Mouse (Mus musculus) embryonic facial prominence, embryonic 14.5 days (tissue): ENCODE measurements around the gene Lnx2. TPM values are rescaled to one million over a fixed set of nuclear protein-coding genes. Genes with fewer than 3 reads are reported as not detected.

ENCODE experiments used
- ATAC-seq: fragments of 200-750 bp; cut with Nextera tagmentation; 2 replicates; pipeline ENCODE4 v1.8.0; 2017; ENCODE audit warnings: low read depth, moderate number of reproducible peaks, moderate TSS enrichment
- DNase-seq: peaks from one replicate; pipeline ENCODE4 v3.0.0-alpha.2; 2015; ENCODE audit warnings: low spot score
- H3K27ac ChIP-seq: fragments of 300-500 bp; sonication (generic); replicated peaks from 2 replicates; pipeline ENCODE4 v1.5.1; 2014; ENCODE audit warnings: low read depth, mild to moderate bottlenecking, low read length, moderate library complexity
- H3K27me3 ChIP-seq: fragments of 300-500 bp; sonication (generic); replicated peaks from 2 replicates; pipeline ENCODE4 v1.6.1; 2014; ENCODE audit warnings: low read length; ENCODE audit not compliant: control insufficient read depth, insufficient read depth
- H3K36me3 ChIP-seq: fragments of 300-500 bp; sonication (generic); 2 replicates; pipeline ENCODE4 v1.6.1; 2014; ENCODE audit warnings: low read length, mixed read lengths; ENCODE audit not compliant: control insufficient read depth, insufficient read depth
- H3K4me1 ChIP-seq: fragments of 300-500 bp; sonication (generic); 2 replicates; pipeline ENCODE4 v1.6.1; 2014; ENCODE audit warnings: antibody characterized with exemption, low read length; ENCODE audit not compliant: control insufficient read depth, insufficient read depth
- H3K4me2 ChIP-seq: fragments of 300-500 bp; sonication (generic); 2 replicates; pipeline ENCODE4 v1.6.1; 2014; ENCODE audit warnings: low read depth, mild to moderate bottlenecking, low read length, moderate library complexity, mixed read lengths
- H3K4me3 ChIP-seq: fragments of 300-500 bp; sonication (generic); 2 replicates; pipeline ENCODE4 v1.5.1; 2014; ENCODE audit warnings: low read depth, mild to moderate bottlenecking, low read length
- H3K9ac ChIP-seq: fragments of 300-500 bp; sonication (generic); 2 replicates; pipeline ENCODE4 v1.6.1; 2014; ENCODE audit warnings: low read depth, mild to moderate bottlenecking, low read length, moderate library complexity, mixed read lengths
- H3K9me3 ChIP-seq: fragments of 300-500 bp; sonication (generic); 2 replicates; pipeline ENCODE4 v1.6.1; 2016; ENCODE audit warnings: low read length; ENCODE audit not compliant: control insufficient read depth
- WGBS: fragments of 180-500 bp; shearing (Covaris S2); extraction: QIAGEN DNeasy Blood & Tissue Kit; methylation state at CpG from one replicate; pipeline ENCODE4 v1.1.7; 2014; 5-methylcytosine and 5-hydroxymethylcytosine counted together
- polyA plus RNA-seq: library from polyadenylated mRNA; unstranded; fragments of >200 nt; fragmentation: Nextera tagmentation; extraction: Ambion mirVana; gene quantifications from 2 replicates; pipeline ENCODE4 v1.2.1, GENCODE M21; 2014

Gene Lnx2
- polyA plus RNA-seq, 1 experiment from 2014 or later: 13.9 TPM

DNA sequence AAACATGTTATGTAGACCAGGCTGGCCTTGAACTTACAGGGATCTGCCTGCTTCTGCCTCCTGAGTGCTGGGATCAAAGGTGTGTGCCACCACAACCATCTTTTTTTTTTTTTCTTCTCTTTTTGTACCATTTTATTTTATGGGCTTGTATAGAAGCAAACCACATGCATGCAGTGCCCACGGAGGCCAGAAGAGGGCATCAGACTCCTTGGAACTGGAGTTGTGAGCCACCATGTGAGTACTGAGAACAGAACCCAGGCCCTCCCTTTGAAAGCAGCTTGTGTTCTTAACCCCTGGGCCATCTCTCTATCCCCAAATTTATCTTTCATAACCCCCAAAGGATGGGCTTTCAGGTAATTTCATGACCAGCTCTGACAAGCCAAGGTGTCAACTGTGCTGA, 73.1 kb downstream of the Lnx2 start:
- ATAC-seq (no peak), DNase-seq (no peak)
- 58% methylated on average over 1 of the region's 1 CpGs for WGBS

DNA sequence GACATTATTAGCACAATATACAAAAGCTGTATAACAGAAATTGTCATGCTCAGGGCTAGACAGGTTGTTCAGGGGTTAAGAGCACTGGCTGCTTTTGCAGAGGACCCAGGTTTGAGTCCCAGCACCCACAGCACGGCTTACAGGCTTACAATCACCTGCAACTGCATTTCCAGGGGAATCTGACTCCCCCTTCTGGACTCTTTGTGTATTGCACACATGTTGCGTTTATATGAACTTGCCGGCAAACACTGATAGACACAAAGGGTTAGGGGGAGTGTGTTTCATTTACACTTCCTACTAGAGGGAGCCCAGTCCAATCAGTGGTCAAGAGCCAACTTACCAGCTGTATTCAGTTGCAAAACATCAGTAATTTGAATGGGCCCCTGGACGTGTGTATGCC, 75.1 kb downstream of the Lnx2 start:
- Histone ChIP-seq H3K4me1 (no peaks in the 10 kb centered on the region), H3K27ac (no peak overlapping the region), H3K4me3 (no peak overlapping the region), H3K4me2 (no peak overlapping the region), H3K36me3 (no peaks in the 10 kb centered on the region), H3K9ac (no peak overlapping the region), H3K9me3 (peaks cover 3% of the 10 kb centered on the region; the same call in 1 of the 2 replicates), H3K27me3 (no peaks in the 10 kb centered on the region)
- ATAC-seq: no peak
- WGBS: 85% methylated on average over 4 of the region's 4 CpGs
- DNase-seq: no peak

More for the DNA sequence above, 73.1 kb downstream of the Lnx2 start:
- H3K27me3 ChIP-seq: no peaks in the 10 kb centered on the region
- H3K4me2 ChIP-seq: no peak overlapping the region
- H3K9me3 ChIP-seq: peaks cover 3% of the 10 kb centered on the region; the same call in 1 of the 2 replicates
- H3K9ac ChIP-seq: no peak overlapping the region
- H3K36me3 ChIP-seq: no peaks in the 10 kb centered on the region
- H3K4me3 ChIP-seq: no peak overlapping the region
- H3K27ac ChIP-seq: no peak overlapping the region
- H3K4me1 ChIP-seq: no peaks in the 10 kb centered on the region

- WGBS: 92% methylated on average over 12 of the region's 12 CpGs
Measured at GRCm38 (mm10) chr5:146998802-146999201, 77.6 kb downstream of the Lnx2 start.

GRCm38 (mm10) chr5:146996812-146997211, 79.6 kb downstream of the Lnx2 start:
- Histone ChIP-seq H3K27me3 (no peaks in the 10 kb centered on the region), H3K4me1 (no peaks in the 10 kb centered on the region), H3K36me3 (no peaks in the 10 kb centered on the region), H3K4me3 (no peak overlapping the region), H3K4me2 (no peak overlapping the region), H3K9me3 (no peaks in the 10 kb centered on the region), H3K9ac (no peak overlapping the region), H3K27ac (no peak overlapping the region)
- no peak for DNase-seq
- ATAC-seq: no peak
- 83% methylated on average over 7 of the region's 7 CpGs for WGBS

More at GRCm38 (mm10) chr5:146998802-146999201, 77.6 kb downstream of the Lnx2 start:
- Histone ChIP-seq H3K4me1 (no peaks in the 10 kb centered on the region), H3K9ac (no peak overlapping the region), H3K9me3 (peaks cover 3% of the 10 kb centered on the region; the same call in 1 of the 2 replicates), H3K4me3 (no peak overlapping the region), H3K4me2 (no peak overlapping the region), H3K27ac (no peak overlapping the region), H3K27me3 (no peaks in the 10 kb centered on the region), H3K36me3 (no peaks in the 10 kb centered on the region)
- DNase-seq (no peak), ATAC-seq (no peak)

GRCm38 (mm10) chr5:146994973-146995372, 81.4 kb downstream of the Lnx2 start:
- DNase-seq: no peak
- H3K4me2 ChIP-seq: no peak overlapping the region
- H3K36me3 ChIP-seq: no peaks in the 10 kb centered on the region
- WGBS: 63% methylated on average over 6 of the region's 6 CpGs
- H3K4me1 ChIP-seq: no peaks in the 10 kb centered on the region
- no peak overlapping the region for H3K9ac ChIP-seq
- H3K27me3 ChIP-seq: no peaks in the 10 kb centered on the region
- no peak overlapping the region for H3K4me3 ChIP-seq
- H3K27ac ChIP-seq: no peak overlapping the region
- no peaks in the 10 kb centered on the region for H3K9me3 ChIP-seq
- ATAC-seq: no peak

DNA sequence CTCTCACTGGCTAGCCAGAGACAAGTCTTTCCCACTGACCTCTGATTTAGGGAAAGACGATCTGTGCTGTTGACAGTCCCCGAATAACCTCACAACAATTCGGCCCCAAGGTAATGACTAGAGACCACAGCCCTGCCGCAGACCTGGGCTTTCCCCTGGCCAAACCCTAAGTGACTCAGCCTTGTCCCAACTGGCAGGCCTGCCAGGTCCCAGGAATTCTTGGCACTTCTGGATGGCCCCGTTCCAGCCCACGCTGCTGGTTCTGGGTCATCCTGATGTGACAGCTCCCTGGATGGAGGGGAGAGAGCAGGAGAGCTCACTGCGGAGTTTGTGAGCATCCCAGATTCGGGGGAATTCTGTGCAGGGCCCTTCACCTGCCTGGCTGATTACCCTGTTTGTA, 82.9 kb downstream of the Lnx2 start:
- ATAC-seq (no peak), DNase-seq (no peak)
- WGBS: 70% methylated on average over 8 of the region's 8 CpGs
- no peaks in the 10 kb centered on the region for H3K4me1 ChIP-seq
- H3K27ac ChIP-seq: no peak overlapping the region
- no peak overlapping the region for H3K4me2 ChIP-seq
- H3K4me3 ChIP-seq: no peak overlapping the region
- H3K36me3 ChIP-seq: no peaks in the 10 kb centered on the region
- no peaks in the 10 kb centered on the region for H3K9me3 ChIP-seq
- no peaks in the 10 kb centered on the region for H3K27me3 ChIP-seq
- H3K9ac ChIP-seq: no peak overlapping the region

DNA sequence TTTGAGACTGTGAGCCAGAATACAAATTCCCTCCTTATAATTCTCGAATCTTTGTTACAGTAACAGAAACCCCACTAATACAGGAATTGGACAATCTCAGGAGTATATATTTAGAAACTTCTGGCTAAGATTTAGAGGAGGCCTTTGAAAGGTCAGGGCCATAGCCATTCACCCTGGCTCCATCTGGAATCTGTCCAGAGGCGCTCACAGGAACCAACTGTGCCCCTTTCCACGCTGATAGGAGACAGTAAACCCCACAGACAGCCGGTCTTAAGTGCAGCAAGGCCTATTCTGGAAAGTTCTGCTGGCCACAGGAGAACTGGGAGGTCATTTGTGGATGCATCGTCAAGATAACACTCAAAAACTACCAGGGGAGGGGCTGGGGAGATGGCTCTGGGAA, 87.3 kb downstream of the Lnx2 start:
- no peaks in the 10 kb centered on the region for H3K36me3 ChIP-seq
- H3K4me3 ChIP-seq: no peak overlapping the region
- H3K27me3 ChIP-seq: peaks cover 3% of the 10 kb centered on the region; the same call in 1 of the 2 replicates
- H3K9me3 ChIP-seq: no peaks in the 10 kb centered on the region
- no peak for DNase-seq
- H3K4me2 ChIP-seq: no peak overlapping the region
- H3K4me1 ChIP-seq: no peaks in the 10 kb centered on the region
- ATAC-seq: no peak
- no peak overlapping the region for H3K9ac ChIP-seq
- WGBS: 73% methylated on average over 5 of the region's 5 CpGs
- H3K27ac ChIP-seq: no peak overlapping the region

DNA sequence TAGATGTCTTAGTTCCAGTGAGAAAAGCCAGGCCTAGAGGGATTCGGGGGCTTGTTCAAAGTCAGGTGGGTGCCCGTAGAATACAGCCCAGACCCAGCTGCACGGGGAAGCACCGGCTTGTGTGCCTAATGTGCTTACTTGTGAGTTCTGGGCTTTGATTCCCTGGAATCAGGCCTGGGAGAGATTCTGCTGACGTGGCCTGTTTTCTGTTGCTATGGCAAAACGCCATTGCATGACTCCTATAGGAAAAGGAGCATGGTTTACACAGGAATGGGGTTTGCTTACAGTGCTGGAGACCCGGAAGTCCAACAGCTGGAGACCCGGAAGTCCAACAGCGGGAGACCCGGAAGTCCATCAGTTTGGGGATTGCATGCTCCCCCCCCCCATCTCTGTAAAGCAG, 88.8 kb downstream of the Lnx2 start:
- Histone ChIP-seq H3K9me3 (no peaks in the 10 kb centered on the region), H3K27ac (no peak overlapping the region), H3K27me3 (peaks cover 3% of the 10 kb centered on the region; the same call in 1 of the 2 replicates), H3K9ac (no peak overlapping the region), H3K4me3 (no peak overlapping the region), H3K4me1 (no peaks in the 10 kb centered on the region), H3K36me3 (no peaks in the 10 kb centered on the region), H3K4me2 (no peak overlapping the region)
- ATAC-seq: no peak
- WGBS: 76% methylated on average over 10 of the region's 10 CpGs
- peak; percentile 30 for DNase-seq

DNA sequence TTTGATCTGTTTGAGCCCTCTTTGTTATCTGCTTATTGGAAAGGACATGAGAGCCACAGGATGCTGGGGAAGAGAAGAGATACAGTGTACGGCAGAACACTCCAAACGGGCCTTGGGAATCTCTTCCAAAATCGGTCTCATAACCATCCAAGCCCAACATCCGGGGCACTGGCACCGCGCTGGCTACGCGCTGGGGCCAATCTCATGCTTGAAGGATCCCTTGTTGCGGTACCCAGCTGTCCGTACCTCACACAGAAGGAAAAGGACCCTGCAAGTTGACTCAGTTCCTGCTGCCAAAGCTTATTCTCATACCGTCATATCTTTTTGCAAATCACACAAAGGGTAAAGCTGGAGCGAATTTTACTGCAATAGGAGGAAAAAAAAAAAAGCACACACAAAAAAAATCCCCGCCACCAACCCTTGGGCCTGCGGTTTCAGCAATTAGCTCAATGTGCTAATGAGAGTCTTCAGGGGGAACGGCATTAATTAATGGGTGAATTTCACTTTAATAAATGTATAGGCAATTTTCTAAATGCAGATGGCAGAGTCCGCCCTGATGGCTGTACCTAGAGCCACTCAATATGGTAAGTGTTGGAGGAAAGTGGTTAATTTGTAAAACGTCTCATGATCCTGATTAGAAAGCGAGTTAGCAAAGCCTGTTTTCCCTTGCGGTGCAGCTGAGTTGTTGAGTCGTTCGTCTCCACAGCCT, 90.5 kb downstream of the Lnx2 start:
- Histone ChIP-seq H3K27ac (no peak overlapping the region), H3K9ac (no peak overlapping the region), H3K36me3 (no peaks in the 10 kb centered on the region), H3K4me1 (no peaks in the 10 kb centered on the region), H3K4me3 (no peak overlapping the region), H3K27me3 (peaks cover 3% of the 10 kb centered on the region; the same call in 1 of the 2 replicates), H3K9me3 (no peaks in the 10 kb centered on the region), H3K4me2 (no peak overlapping the region)
- 63% methylated on average over 21 of the region's 21 CpGs for WGBS
- ATAC-seq (no peak), DNase-seq (no peak)
